ENCODE assay signal across 9 mouse cellular contexts in genomic region chr16:52034356-52034755, GRCm38 (mm10). TPM values are rescaled to one million over a fixed set of nuclear protein-coding genes. Genes with fewer than 3 reads are reported as not detected.
A peak's percentile ranks its signal among the peaks of the same experiment; 100 is the strongest.
DNase-seq lines count a peak whose midpoint lies in the region; ATAC-seq and TF ChIP-seq lines count a peak whose summit lies in the region.
"Had no signal": no experiment of that assay in that cellular context is flagged by ENCODE, and none has a peak within 500 bp of the region (broad histone marks: within the 10 kb centered on the region; RNA-seq: fewer than 3 reads in every experiment).

No protein-coding gene starts in this region.

- no peak for TF ChIP-seq CTCF in lung, adult 2 months (IDR thresholded peaks at IDR 0.05; ENCODE audit: insufficient read depth, low read length)
- no peak for TF ChIP-seq CTCF in stomach, postnatal 0 days (IDR thresholded peaks at IDR 0.05; ENCODE audit: low read depth)
- TF ChIP-seq CTCF in kidney, adult 2 months (conservative IDR thresholded peaks at IDR 0.05; ENCODE audit: insufficient read depth, insufficient read length, low read depth, low read length): no peak

- ATAC-seq in hindbrain, embryonic 14.5 days (ENCODE audit: low FRiP score): no peak
- no peak for ATAC-seq in stomach, postnatal 0 days (ENCODE audit: low FRiP score, low TSS enrichment)
- no peak for ATAC-seq in erythroblast, adult 5-6 weeks (replicated peaks; ENCODE audit: low FRiP score, poor library complexity, severe bottlenecking)

- no peaks in the 10 kb centered on the region for H3K27me3 ChIP-seq in hindbrain, embryonic 14.5 days (ENCODE audit: control insufficient read depth, insufficient read depth, low read length)
- H3K27me3 ChIP-seq in stomach, postnatal 0 days (ENCODE audit: control insufficient read depth, insufficient read depth, low read length): no peaks in the 10 kb centered on the region
- no peaks in the 10 kb centered on the region for H3K27me3 ChIP-seq in kidney, adult 2 months (replicated peaks; ENCODE audit: control insufficient read depth, insufficient read depth, low read length)
- H3K27me3 ChIP-seq: megakaryocyte, embryonic 14.5 days had no signal

- no peaks in the 10 kb centered on the region for H3K9me3 ChIP-seq in hindbrain, embryonic 14.5 days (ENCODE audit: control insufficient read depth, low read length)
- H3K9me3 ChIP-seq in stomach, postnatal 0 days (ENCODE audit: control insufficient read depth, low read length): no peaks in the 10 kb centered on the region
- H3K9me3 ChIP-seq: megakaryocyte, embryonic 14.5 days had no signal

- WGBS in lung, adult 2 months: 56% methylated on average over 5 of the region's 5 CpGs
- 85% methylated on average over 5 of the region's 5 CpGs for WGBS in hindbrain, embryonic 14.5 days
- 74% methylated on average over 5 of the region's 5 CpGs for whole genome bisulfite sequencing in stomach, postnatal 0 days
- WGBS in kidney, adult 2 months: 80% methylated on average over 5 of the region's 5 CpGs

- TF ChIP-seq EP300 in stomach, postnatal 0 days (optimal IDR thresholded peaks at IDR 0.05): no peak

- peaks cover 22% of the 10 kb centered on the region for H3K4me1 ChIP-seq in lung, adult 2 months (ENCODE audit: control insufficient read depth, insufficient read depth, low read length)
- peaks cover 40% of the 10 kb centered on the region for H3K4me1 ChIP-seq in hindbrain, embryonic 14.5 days (replicated peaks; ENCODE audit: control insufficient read depth, insufficient read depth, low read length)
- H3K4me1 ChIP-seq in stomach, postnatal 0 days (replicated peaks; ENCODE audit: control insufficient read depth, insufficient read depth): no peaks in the 10 kb centered on the region
- H3K4me1 ChIP-seq in kidney, adult 2 months (ENCODE audit: control insufficient read depth, insufficient read depth, low read length): peaks cover 11% of the 10 kb centered on the region; the same call in 1 of the 2 replicates

- peak; percentile 37 for DNase-seq in gastrocnemius, adult 18-20 months (ENCODE audit: low spot score)
- no peak for DNase-seq in gastrocnemius, postnatal 10 days
- DNase-seq in lung, postnatal 10 days: peak; percentile 18
- no peak for DNase-seq in lung, adult 2 months
- DNase-seq in hindbrain, embryonic 14.5 days (ENCODE audit: low spot score): no peak
- no peak for DNase-seq in stomach, postnatal 0 days (ENCODE audit: low spot score)
- DNase-seq in kidney, adult 2 months: no peak

- H3K4me3 ChIP-seq in lung, adult 2 months (replicated peaks; ENCODE audit: extremely low read depth, low read depth, low read length): no peak overlapping the region
- peak overlapping the region; percentile 98; the same call in 1 of the 2 replicates for H3K4me3 ChIP-seq in hindbrain, embryonic 14.5 days (replicated peaks; ENCODE audit: low read length)
- H3K4me3 ChIP-seq in stomach, postnatal 0 days (ENCODE audit: low read depth, low read length): no peak overlapping the region
- no peak overlapping the region for H3K4me3 ChIP-seq in kidney, adult 2 months (ENCODE audit: insufficient read depth, low read depth, low read length)
- H3K4me3 ChIP-seq: megakaryocyte, embryonic 14.5 days had no signal

- peak overlapping the region; percentile 68 for H3K4me2 ChIP-seq in hindbrain, embryonic 14.5 days (replicated peaks)
- H3K4me2 ChIP-seq in stomach, postnatal 0 days (replicated peaks; ENCODE audit: low read depth): peak overlapping the region; percentile 26; the same call in 1 of the 2 replicates

- H3K9ac ChIP-seq in hindbrain, embryonic 14.5 days: no peak overlapping the region
- H3K9ac ChIP-seq in stomach, postnatal 0 days (ENCODE audit: low read length): no peak overlapping the region

- peaks cover 13% of the 10 kb centered on the region; the same call in 1 of the 2 replicates for H3K36me3 ChIP-seq in hindbrain, embryonic 14.5 days (replicated peaks; ENCODE audit: control insufficient read depth, insufficient read depth)
- peaks cover 7% of the 10 kb centered on the region; the same call in 1 of the 2 replicates for H3K36me3 ChIP-seq in stomach, postnatal 0 days (ENCODE audit: control insufficient read depth, insufficient read depth, low read length)
- H3K36me3 ChIP-seq in kidney, adult 2 months (ENCODE audit: control insufficient read depth, insufficient read depth, low read length): peaks cover 4% of the 10 kb centered on the region; the same call in 1 of the 2 replicates

- no peak for TF ChIP-seq POLR2A in lung, adult 2 months (IDR thresholded peaks at IDR 0.05; ENCODE audit: borderline replicate concordance, extremely low read depth, low read depth, low read length)
- no peak for TF ChIP-seq POLR2A in kidney, adult 2 months (IDR thresholded peaks at IDR 0.05; ENCODE audit: low read depth, low read length)

- no peak overlapping the region for H3K27ac ChIP-seq in hindbrain, embryonic 14.5 days
- no peak overlapping the region for H3K27ac ChIP-seq in stomach, postnatal 0 days (replicated peaks)
- H3K27ac ChIP-seq in kidney, adult 2 months (ENCODE audit: insufficient read depth, low read depth, low read length): no peak overlapping the region

RNA-seq across cellular contexts. Expression of gene Cblb, which starts 3.3 kb away (rescaled TPM):
- 10 to 100 TPM; 12.8 to 14.1 TPM for total RNA-seq in gastrocnemius, adult 18-20 months (2021)
- total RNA-seq in gastrocnemius, postnatal 10 days (2021): 10 to 100 TPM; 16.2 to 19.4 TPM
- polyA plus RNA-seq in lung, adult 2 months (2012; rRNA removed): 15.7 and 21.7 TPM in 2 replicates
- polyA plus RNA-seq in hindbrain, embryonic 14.5 days (2014; fragmentation: Nextera tagmentation; extraction: Ambion mirVana): 15.6 and 16.8 TPM in 2 replicates
- 4.0 and 4.3 TPM in 2 replicates for polyA plus RNA-seq in stomach, postnatal 0 days (2015; fragmentation: Nextera tagmentation; extraction: Ambion mirVana)
- polyA plus RNA-seq in kidney, adult 2 months (2012; rRNA removed): 7.9 and 8.8 TPM in 2 replicates
- total RNA-seq in erythroblast, adult 5-6 weeks (2015; ENCODE audit: low replicate concordance): 35.5 and 39.6 TPM in 2 replicates
- 21.8 and 21.9 TPM in 2 replicates for total RNA-seq in erythroblast, adult 5-6 weeks (2017; ENCODE audit: low replicate concordance)

Comparison
In these comparisons a context has a peak if more than half of its experiments do, and no peak if none do; other contexts are left out.
1. DNase-seq: peak in gastrocnemius, adult 18-20 months (single experiment) and lung, postnatal 10 days (single experiment); none in gastrocnemius, postnatal 10 days (single experiment), lung, adult 2 months (single experiment), hindbrain, embryonic 14.5 days (single experiment), stomach, postnatal 0 days (single experiment) and kidney, adult 2 months (single experiment).